Comparison of ENCODE assay signal across 22 mouse cellular contexts in genomic region chr1:152058776-152059175, GRCm38 (mm10). TPM values are rescaled to one million over a fixed set of nuclear protein-coding genes. Genes with fewer than 3 reads are reported as not detected.
DNase-seq lines count a peak whose midpoint lies in the region; ATAC-seq and TF ChIP-seq lines count a peak whose summit lies in the region.
"Had no signal": no experiment of that assay in that cellular context is flagged by ENCODE, and none has a peak within 500 bp of the region (broad histone marks: within the 10 kb centered on the region; RNA-seq: fewer than 3 reads in every experiment).

No protein-coding gene starts in this region.

- TF ChIP-seq EP300 in lung, postnatal 0 days (IDR thresholded peaks at IDR 0.05): 0 out of 2 replicates have a peak, but pooled peaks have one; percentile 18

- H3K4me1 ChIP-seq in lung, postnatal 0 days (ENCODE audit: insufficient read depth, low read depth, low read length): 0 out of 2 replicates have a peak, but pooled peaks cover 6% of the 10 kb centered on the region
- 0 out of 2 replicates have a peak, but pooled peaks cover 3% of the 10 kb centered on the region for H3K4me1 ChIP-seq in megakaryocyte, embryonic 14.5 days

- DNase-seq in lung, postnatal 0 days (ENCODE audit: low spot score): peak; percentile 65
- DNase-seq in lung, adult 18-20 months: no peak
- peak; percentile 68 for DNase-seq in fat pad, adult 2 months (ENCODE audit: extremely low read depth, low read depth, low spot score)
- no peak for DNase-seq in urinary bladder, postnatal 14 days (ENCODE audit: low spot score)
- no peak for DNase-seq in layer of hippocampus, adult 18-20 months (ENCODE audit: low spot score in 2 of 2)
- DNase-seq in layer of hippocampus, postnatal 25 days (ENCODE audit: extremely low spot score in 1 of 2, low spot score in 1 of 2): no peak
- DNase-seq: adrenal gland, postnatal 10 days; adrenal gland, postnatal 36 days; cerebellum, adult 18-20 months; cerebellum, adult 9-10 months; cerebellum, postnatal 14 days; forebrain, postnatal 0 days; gastrocnemius, adult 2 months; gastrocnemius, postnatal 25 days; heart, adult 2 months had no signal

- H3K27me3 ChIP-seq in lung, postnatal 0 days (replicated peaks; ENCODE audit: insufficient read depth, low read length): no peaks in the 10 kb centered on the region
- H3K27me3 ChIP-seq in megakaryocyte, embryonic 14.5 days (replicated peaks): no peaks in the 10 kb centered on the region
- H3K27me3 ChIP-seq: hindbrain, embryonic 12.5 days; hindbrain, embryonic 15.5 days had no signal

- no peak overlapping the region for H3K27ac ChIP-seq in lung, postnatal 0 days (ENCODE audit: low read length)
- H3K27ac ChIP-seq: gastrocnemius, adult 2 months; heart, adult 2 months; heart, embryonic 10.5 days; hindbrain, embryonic 12.5 days; hindbrain, embryonic 15.5 days had no signal

- no peak overlapping the region for H3K9ac ChIP-seq in lung, postnatal 0 days (replicated peaks; ENCODE audit: low read depth)
- H3K9ac ChIP-seq: forebrain, postnatal 0 days; hindbrain, embryonic 12.5 days; hindbrain, embryonic 15.5 days had no signal

- H3K4me3 ChIP-seq in lung, postnatal 0 days (ENCODE audit: low read depth, low read length): no peak overlapping the region
- peak overlapping the region; percentile 18 for H3K4me3 ChIP-seq in megakaryocyte, embryonic 14.5 days (replicated peaks)
- H3K4me3 ChIP-seq: gastrocnemius, adult 2 months; heart, adult 2 months; heart, embryonic 10.5 days; hindbrain, embryonic 12.5 days; hindbrain, embryonic 15.5 days had no signal

- no peak for TF ChIP-seq CTCF in lung, postnatal 0 days (IDR thresholded peaks at IDR 0.05)

- H3K9me3 ChIP-seq in lung, postnatal 0 days (ENCODE audit: low read length): no peaks in the 10 kb centered on the region
- H3K9me3 ChIP-seq in megakaryocyte, embryonic 14.5 days: no peaks in the 10 kb centered on the region
- H3K9me3 ChIP-seq: heart, embryonic 10.5 days; hindbrain, embryonic 12.5 days; hindbrain, embryonic 15.5 days had no signal

- ATAC-seq in lung, postnatal 0 days: 0 out of 2 replicates have a peak, but pooled peaks have one; percentile 40
- ATAC-seq: activated CD4-positive, CD25-positive, alpha-beta regulatory T cell, adult 4 months; CD4-positive, CD25-positive, alpha-beta regulatory T cell, adult 4 months; forebrain, embryonic 14.5 days; forebrain, postnatal 0 days had no signal

- H3K36me3 ChIP-seq in lung, postnatal 0 days (ENCODE audit: insufficient read depth, low read length): no peaks in the 10 kb centered on the region
- H3K36me3 ChIP-seq in megakaryocyte, embryonic 14.5 days (replicated peaks; ENCODE audit: low read length): no peaks in the 10 kb centered on the region
- H3K36me3 ChIP-seq: heart, embryonic 10.5 days; hindbrain, embryonic 12.5 days; hindbrain, embryonic 15.5 days had no signal

- WGBS in lung, postnatal 0 days: 55% methylated on average over 3 of the region's 3 CpGs

- no peak overlapping the region for H3K4me2 ChIP-seq in lung, postnatal 0 days (replicated peaks; ENCODE audit: low read depth, low read length)
- H3K4me2 ChIP-seq: hindbrain, embryonic 12.5 days; hindbrain, embryonic 15.5 days had no signal

RNA-seq across cellular contexts. Expression of gene 1700025G04Rik, which starts 31.1 kb away (rescaled TPM):
- 14.1 and 16.6 TPM in 2 replicates for polyA plus RNA-seq in lung, postnatal 0 days (2015; fragmentation: Nextera tagmentation; extraction: Ambion mirVana)
- 0.16 and 1.1 TPM in 2 replicates for polyA plus RNA-seq in megakaryocyte, embryonic 14.5 days (2012; ENCODE audit: insufficient read depth, low replicate concordance)
- total RNA-seq in layer of hippocampus, adult 18-20 months (2021): 10 to 100 TPM; 60.3 to 70.8 TPM
- total RNA-seq in layer of hippocampus, postnatal 25 days (2021): 10 to 100 TPM; 71.8 to 76.8 TPM

Comparison
In these comparisons a context has a peak if more than half of its experiments do, and no peak if none do; other contexts are left out.
1. DNase-seq: peak in lung, postnatal 0 days (single experiment) and fat pad, adult 2 months (single experiment); none in lung, adult 18-20 months (0 of 2), urinary bladder, postnatal 14 days (single experiment), layer of hippocampus, adult 18-20 months (0 of 2) and layer of hippocampus, postnatal 25 days (0 of 2).